Mouse (Mus musculus) MEL (cell line): ENCODE results near the gene Rasal3.

Source experiments
- E2F4 ChIP-seq: IDR thresholded peaks from 2 replicates; pipeline ENCODE4 v1.6.1; 2011; ENCODE audit warnings: low read depth, low read length, improper control_type of control experiment, borderline replicate concordance
- RCOR1 ChIP-seq: IDR thresholded peaks from 2 replicates; pipeline ENCODE4 v1.6.1; 2012; ENCODE audit warnings: low read depth, mild to moderate bottlenecking, inconsistent platforms, low read length, improper control_type of control experiment

DNA sequence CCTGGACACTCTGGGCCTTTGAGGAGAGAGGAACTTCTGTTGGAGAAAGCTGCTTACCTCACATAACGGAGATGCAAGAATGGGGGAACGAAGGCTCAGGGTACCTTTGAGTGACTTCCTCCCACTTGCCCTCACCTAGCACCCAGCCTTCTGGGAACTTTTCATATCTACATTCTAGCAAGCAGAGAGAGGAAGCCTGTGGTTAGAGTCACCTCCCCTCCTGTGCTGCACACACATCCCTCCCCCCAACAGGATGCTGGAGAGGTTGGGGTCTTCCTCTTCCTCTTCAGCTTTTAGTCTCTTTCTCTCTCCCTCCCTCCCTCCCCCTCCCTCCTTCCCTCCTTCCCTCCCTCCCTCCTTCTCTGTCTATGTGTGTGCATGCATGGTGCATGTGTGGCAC lies 20.7 kb upstream of the Rasal3 start, which contains the start of gene Pglyrp2:
- TF ChIP-seq E2F4 (no peak), RCOR1 (no peak)
